Mouse (Mus musculus) left cerebral cortex, adult 9 months (tissue): ENCODE measurements around the gene Serpinb1a.

ENCODE experiments used
- DNase-seq, 2 experiments: peaks; one replicate each; pipeline ENCODE4 v3.0.0; 2022; ENCODE audit warnings: low spot score in 2 of 2

Serpinb1a gene

DNA sequence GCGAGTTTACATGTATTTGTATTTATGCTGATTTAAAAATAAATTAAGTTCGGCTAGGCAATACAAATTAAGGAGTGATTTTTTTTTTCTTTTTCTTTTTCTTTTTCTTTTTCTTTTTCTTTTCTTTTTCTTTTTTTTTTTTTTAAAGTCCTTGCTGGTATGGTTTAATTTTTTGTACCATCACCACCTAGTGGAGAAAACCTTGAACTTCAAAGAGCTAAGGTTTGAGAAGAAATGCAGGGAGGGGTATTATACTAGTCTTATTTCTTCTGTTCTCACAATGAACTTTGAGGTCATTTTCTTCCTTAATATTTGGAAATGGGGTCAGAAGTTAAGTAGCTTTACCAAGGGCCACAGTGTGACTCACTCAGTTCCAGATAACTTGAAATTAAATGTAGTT is 51.9 kb downstream of the Serpinb1a start:
- no peak for DNase-seq

- DNase-seq: no peak
Measured at GRCm38 (mm10) chr13:32797085-32797484, 53.9 kb downstream of the Serpinb1a start.

DNA sequence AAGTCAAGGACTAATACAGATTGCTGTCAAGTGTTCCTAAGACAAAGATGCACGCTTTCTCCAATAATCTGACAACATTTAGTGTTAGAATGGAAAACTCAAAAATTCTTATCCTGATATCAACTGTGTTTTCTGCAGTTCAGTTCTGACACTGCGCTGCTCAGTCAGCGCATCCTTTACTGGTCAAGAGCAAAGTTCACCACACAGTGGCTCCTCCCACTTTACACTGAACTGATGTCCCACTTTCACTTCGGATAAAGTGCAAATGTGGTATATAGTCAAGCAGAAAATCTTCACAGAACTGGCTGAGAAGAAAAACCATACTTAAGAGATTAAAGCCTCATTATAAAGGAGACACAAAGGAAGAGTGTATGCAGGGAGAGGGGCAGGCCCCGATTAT is 55.8 kb downstream of the Serpinb1a start:
- no peak for DNase-seq

GRCm38 (mm10) chr13:32794619-32795018 is 56.4 kb downstream of the Serpinb1a start:
- no peak for DNase-seq
